Mouse (Mus musculus) telencephalon, adult 2 months (tissue): ENCODE results near the gene Lama4.

ENCODE experiments used
- DNase-seq: peaks from one replicate; pipeline ENCODE4 v3.0.0-alpha.2; 2011; ENCODE audit warnings: low read depth, low spot score

Gene Lama4

DNA sequence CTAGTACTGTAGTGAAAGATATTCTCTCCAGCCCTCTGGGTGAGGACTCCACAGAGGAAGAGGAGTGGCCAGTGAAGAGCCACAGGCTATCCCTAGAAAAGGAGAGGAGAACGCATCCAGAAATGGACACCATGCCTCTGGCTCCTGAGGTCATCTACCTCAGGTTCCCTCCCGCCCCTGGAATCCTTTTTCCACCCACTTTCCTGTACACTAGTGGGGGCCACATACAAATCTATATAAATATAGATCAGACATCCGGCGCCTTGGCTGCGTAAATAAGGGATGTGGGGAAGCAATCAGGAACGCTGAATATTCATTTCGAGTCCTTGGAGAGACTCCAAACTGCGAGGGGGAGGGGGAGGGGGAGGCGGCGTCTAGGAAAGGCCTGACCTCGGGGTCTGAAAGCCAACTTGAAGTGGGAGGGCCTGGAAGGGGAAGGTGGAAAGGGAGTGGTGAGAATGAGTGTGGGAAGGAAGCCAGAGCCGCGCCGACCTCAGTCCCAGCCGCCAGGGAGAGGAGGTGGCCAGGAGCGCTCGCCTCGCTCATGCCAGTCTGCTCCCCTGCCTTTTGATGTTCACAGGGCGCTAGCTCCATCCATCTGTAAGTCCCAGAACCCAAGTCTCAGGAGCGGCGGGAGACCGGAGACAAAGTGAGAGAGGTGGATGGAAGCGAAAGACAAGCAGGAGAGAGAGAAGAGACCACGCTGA, at the start of gene Lama4:
Gene Lama4 (plus strand): TSS at position 441 of the 707 bp plus-strand sequence.
- DNase-seq, result peak; percentile 9

GRCm38 (mm10) chr10:38916027-38916617, 49.2 kb upstream of the Lama4 start:
- no peak for DNase-seq

DNA sequence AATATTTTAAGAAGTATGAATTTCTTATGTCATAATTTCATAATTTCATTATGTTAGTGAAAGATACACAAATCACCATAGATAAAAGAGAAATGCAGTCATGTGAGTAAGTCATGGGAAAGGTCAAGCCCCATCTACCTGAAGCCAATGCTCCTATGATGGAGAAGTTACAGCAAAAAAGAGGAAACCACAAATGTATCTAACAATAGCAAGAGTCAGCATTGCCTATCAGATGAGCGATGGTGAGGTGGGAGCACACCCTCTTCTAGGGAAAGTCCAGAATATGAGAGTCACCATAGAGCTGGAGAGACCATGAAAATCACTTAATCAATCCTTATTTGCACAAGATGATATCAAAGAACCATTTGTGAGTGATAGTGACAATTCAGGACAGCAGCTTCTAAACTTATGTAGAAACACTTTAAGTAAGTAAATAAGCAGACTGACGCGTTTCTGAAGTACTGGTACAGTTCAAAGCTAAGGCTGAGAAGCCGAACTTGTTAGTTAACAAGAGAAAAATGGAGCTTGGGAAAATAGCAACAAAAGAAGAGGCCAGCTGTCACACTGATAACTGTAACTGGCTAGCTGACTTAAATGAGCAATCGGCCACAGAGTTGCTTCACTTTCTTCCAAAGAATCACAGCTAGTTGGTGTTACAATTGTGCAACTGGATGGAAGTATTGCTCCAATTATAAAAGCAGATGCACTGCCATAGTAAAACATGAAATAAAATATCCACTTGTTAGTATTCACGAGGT, 36.2 kb upstream of the Lama4 start:
- no peak for DNase-seq

DNA sequence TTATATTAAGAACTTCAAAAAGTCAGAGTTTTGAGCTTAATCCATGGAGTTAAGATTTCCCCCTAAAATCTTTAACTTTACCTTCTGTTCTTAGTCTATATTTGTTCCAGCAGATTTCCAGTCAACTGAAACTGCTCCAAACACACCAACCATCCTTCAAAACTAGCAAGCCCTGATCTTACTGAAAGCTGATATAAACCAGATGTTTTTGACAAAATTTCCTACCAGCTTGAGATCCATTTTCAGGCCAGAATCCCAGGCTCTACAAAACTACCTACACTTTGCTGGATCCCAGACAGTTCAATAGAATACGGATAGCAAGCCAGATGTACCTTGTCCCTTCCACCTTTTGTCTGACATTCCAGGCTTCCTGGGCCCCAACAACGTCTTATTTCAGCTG, 20.6 kb upstream of the Lama4 start:
- no peak for DNase-seq

DNA sequence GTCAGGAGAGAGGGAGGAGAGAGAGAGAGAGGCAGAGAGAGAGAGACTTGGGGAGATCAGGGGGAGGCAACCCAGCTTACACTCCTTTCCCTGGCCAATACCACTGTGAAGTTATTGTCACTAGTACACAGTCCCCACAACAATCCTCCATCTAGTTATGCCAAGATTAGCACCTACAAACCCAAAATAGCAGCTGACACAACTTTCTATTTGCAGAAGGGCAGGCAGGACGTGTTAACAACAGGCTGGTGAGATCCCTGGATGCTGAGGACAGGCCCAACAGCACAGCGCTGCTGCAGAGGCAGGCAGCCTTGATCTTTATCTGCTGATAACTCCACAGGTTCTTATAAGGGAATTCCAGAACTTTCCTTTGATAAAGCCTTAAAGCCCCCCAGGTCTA, 3.4 kb upstream of the Lama4 start:
- DNase-seq, result no peak

GRCm38 (mm10) chr10:38964719-38965074, 618 bp upstream of the Lama4 start:
- DNase-seq, result no peak

DNA sequence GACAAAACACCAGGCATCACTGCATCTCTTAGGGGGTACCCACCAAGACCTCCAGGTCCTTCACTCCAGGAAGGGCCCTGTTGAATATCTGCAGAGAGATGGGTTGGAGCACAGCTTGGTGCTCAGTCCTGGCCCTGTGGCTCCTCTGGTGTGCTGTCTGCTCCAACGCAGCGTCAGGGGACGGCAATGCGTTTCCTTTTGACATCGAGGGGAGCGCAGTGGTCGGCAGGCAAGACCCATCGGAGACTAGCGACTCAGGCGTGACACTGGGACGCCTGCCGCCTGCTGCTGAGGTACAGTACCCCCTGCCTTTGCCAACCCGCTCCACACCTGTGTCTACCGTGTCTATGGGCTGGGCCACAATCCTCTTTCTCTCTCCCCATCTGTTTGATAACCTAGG, 542 bp downstream of the Lama4 start:
- no peak for DNase-seq

DNA sequence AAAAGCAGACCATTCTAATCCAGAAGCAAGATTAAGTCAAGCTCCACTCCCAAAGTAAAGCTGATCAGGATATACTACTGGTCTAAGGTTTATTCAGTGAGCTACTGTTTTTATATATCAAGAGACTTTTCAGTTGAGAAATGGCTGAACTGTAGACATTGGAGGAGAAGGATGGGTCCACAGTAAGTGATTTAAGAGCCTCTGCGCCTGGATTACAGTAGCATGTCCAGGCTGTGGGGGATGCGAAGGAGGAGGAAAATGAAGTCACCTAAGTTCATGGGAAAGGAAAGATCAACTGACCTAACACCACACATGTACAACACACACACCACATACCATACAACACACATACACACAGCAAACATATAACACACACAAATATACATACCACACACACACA, 1.3 kb downstream of the Lama4 start:
- DNase-seq, result no peak

DNA sequence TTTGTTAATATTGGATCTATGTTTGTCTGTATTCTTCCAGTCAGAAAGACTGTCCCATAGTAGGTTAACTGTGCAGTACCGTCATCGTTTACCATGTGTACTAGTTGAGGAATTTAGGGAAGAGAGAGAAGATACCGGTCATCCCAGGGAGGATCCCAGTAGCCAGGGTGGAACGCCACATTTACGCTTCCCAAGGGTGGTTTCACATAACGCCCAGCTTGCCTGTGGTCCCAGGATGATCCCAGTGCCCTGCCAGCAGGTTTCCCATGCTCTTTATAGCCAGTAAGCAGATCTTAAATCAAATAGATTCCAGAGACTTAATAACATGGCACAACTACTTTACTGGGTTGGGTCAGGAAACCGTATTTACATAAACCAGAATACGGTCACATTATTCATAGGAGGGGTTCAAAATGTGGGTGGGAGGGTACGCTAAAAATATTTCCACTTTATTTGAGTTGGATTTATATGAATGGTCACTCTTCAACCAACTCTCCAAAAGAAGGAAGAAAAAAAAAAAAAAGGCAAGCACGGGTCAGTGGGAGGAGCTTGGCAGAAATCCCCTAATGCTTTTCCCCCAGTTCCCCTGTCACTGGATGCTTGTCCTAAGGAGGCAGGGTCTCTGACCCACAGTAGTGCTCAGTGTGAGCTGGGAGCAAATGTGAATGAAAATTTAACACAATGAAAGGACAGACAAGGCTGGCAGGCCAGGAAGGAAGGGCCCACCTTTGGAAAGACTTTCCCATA, 3.2 kb downstream of the Lama4 start:
- no peak for DNase-seq

GRCm38 (mm10) chr10:38969543-38969942, 4.2 kb downstream of the Lama4 start:
- DNase-seq, result no peak

GRCm38 (mm10) chr10:38969975-38970374, 4.7 kb downstream of the Lama4 start:
- DNase-seq, result no peak

GRCm38 (mm10) chr10:38972221-38972946, 7.1 kb downstream of the Lama4 start:
- no peak for DNase-seq

- no peak for DNase-seq
Observed at GRCm38 (mm10) chr10:38973016-38973415, 7.7 kb downstream of the Lama4 start.

DNA sequence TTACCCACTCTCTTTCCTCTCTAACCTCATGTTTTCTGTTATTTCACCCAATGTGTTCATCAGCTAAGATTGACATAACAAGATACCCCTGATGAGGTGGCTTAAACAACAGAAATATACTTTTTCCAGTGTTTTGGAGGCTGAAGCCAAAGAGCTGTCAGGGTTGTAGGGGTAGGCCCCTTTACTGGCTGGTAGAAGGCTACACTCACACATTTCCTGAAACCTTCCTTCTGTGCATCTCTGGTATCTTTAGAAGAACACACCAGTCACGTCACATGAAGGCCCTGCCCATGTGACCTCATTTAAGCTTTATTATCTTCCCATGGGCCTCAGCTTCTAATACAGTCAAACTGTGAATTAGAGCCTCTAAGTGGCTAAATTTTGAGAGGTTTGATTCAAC, 12.9 kb downstream of the Lama4 start:
- no peak for DNase-seq

- peak; percentile 4 for DNase-seq
Observed at GRCm38 (mm10) chr10:38979699-38980098, 14.4 kb downstream of the Lama4 start.

- DNase-seq, result no peak
Observed at GRCm38 (mm10) chr10:38980980-38981379, 15.7 kb downstream of the Lama4 start.

GRCm38 (mm10) chr10:38984358-38985075, 19.2 kb downstream of the Lama4 start:
- no peak for DNase-seq

DNA sequence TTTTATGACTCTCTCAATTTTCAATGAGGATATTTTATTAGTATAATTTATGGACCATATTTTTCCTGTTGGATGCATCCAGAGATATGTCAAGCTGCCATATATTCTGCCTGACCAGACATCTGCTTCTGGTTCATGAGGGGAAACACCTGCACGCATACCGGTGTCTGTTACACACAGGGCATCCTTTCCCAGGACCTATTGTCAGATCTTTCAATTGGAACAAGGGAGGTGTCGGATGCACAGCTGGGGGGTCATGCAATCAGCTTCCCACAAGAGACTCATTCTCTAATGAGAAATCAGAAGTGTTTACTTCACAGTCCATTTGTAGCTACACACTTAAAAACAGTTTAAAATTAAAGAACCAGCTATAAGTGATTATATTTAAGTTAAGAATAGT, 20.7 kb downstream of the Lama4 start:
- DNase-seq, result no peak

GRCm38 (mm10) chr10:38992827-38993226, 27.5 kb downstream of the Lama4 start:
- no peak for DNase-seq

GRCm38 (mm10) chr10:38993632-38994424, 28.5 kb downstream of the Lama4 start:
- no peak for DNase-seq
